Mouse (Mus musculus): ENCODE data around the gene Esr2.
A peak's percentile ranks its signal among the peaks of the same experiment; 100 is the strongest.
"Not testable (repeated sequence)": the region's sequence is repeated elsewhere in the genome, so short reads cannot be mapped to it uniquely, and the experiment has no call there.

Gene Esr2

DNA sequence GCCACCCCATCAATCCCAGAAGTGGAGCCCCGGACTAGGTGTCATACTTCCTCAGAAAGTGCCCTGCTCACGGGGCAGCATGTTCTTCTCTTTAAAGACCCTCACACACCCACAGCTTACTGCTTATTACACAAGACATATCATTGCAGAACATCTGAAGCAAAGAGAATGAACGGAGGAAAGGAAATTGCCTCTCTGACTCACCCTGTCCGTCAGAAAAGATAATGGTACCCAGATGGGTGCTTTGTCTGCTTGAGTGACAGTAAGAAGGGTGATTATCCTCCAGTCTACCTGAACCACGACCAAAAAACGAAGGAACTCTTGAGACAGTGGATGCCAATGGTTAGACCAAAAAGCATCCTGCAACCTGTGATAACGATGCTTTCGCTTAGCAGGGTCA lies 4.4 kb upstream of the Esr2 start:
- Histone ChIP-seq H3K4me3 (replicated peaks; ENCODE audit: low read length) (no peak overlapping the region), H3K36me3 (ENCODE audit: insufficient read depth, low read length) (no peaks in the 10 kb centered on the region), H3K9me3 (ENCODE audit: low read length) (no peaks in the 10 kb centered on the region), H3K4me1 (replicated peaks; ENCODE audit: low read depth, low read length) (peaks cover 12% of the 10 kb centered on the region), H3K27me3 (ENCODE audit: insufficient read depth, low read length) (peaks cover 26% of the 10 kb centered on the region)
- TF ChIP-seq CTCF (conservative IDR thresholded peaks at IDR 0.05; ENCODE audit: low read length) (no peak), NANOG (IDR thresholded peaks at IDR 0.05; ENCODE audit: borderline replicate concordance, low read length) (no peak), POU5F1 (IDR thresholded peaks at IDR 0.05; ENCODE audit: borderline replicate concordance, low read length) (no peak)

DNA sequence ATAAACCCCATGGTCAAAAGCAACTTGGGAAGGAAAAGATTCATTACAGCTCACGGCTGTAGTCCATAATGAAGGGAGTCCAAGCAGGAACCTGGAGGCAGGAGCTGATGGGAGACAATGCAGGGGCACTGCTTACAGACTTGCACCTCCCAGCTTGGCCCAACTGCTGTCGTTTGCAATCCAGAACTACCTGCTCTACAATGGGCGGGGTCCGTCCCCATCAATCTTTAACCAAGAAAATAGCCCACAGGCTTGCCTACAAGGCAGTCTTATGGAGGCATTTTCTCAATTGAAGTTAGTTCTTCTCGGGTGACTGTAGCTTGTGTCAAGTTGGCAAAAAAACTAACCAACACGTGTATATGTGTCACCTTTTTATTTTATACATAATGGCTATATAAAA lies 3.4 kb upstream of the Esr2 start:
- TF ChIP-seq POU5F1 (IDR thresholded peaks at IDR 0.05; ENCODE audit: borderline replicate concordance, low read length), result no peak
- TF ChIP-seq NANOG (IDR thresholded peaks at IDR 0.05; ENCODE audit: borderline replicate concordance, low read length), result no peak
- TF ChIP-seq CTCF (conservative IDR thresholded peaks at IDR 0.05; ENCODE audit: low read length), result no peak
- no peaks in the 10 kb centered on the region for H3K36me3 ChIP-seq (ENCODE audit: insufficient read depth, low read length)
- no peaks in the 10 kb centered on the region for H3K9me3 ChIP-seq (ENCODE audit: low read length)
- peaks cover 30% of the 10 kb centered on the region for H3K27me3 ChIP-seq (ENCODE audit: insufficient read depth, low read length)
- peaks cover 12% of the 10 kb centered on the region for H3K4me1 ChIP-seq (replicated peaks; ENCODE audit: low read depth, low read length)
- no peak overlapping the region for H3K4me3 ChIP-seq (replicated peaks; ENCODE audit: low read length)

DNA sequence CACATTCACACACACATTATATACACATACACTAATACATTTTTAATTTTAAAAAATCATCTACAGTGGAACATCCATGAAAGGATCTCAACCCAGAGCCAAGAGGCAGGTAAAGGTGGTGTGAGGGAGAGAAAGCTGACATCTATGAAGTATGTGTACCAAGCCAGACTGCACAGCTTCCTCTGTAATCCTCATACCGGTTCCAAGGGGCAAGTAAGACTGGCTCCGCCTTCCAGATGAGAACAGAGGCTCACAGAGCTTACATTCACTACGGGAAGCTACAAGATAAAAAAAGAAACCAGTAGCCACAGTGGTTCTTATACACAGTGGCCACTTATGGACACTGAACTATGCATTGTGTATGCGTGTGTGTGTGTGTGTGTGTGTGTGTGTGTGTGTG lies 2.5 kb upstream of the Esr2 start:
- Histone ChIP-seq H3K27me3 (ENCODE audit: insufficient read depth, low read length) (peaks cover 30% of the 10 kb centered on the region), H3K4me1 (replicated peaks; ENCODE audit: low read depth, low read length) (peaks cover 12% of the 10 kb centered on the region), H3K9me3 (ENCODE audit: low read length) (no peaks in the 10 kb centered on the region), H3K4me3 (replicated peaks; ENCODE audit: low read length) (no peak overlapping the region), H3K36me3 (ENCODE audit: insufficient read depth, low read length) (no peaks in the 10 kb centered on the region)
- no peak for TF ChIP-seq POU5F1 (IDR thresholded peaks at IDR 0.05; ENCODE audit: borderline replicate concordance, low read length)
- no peak for TF ChIP-seq CTCF (conservative IDR thresholded peaks at IDR 0.05; ENCODE audit: low read length)
- no peak for TF ChIP-seq NANOG (IDR thresholded peaks at IDR 0.05; ENCODE audit: borderline replicate concordance, low read length)

DNA sequence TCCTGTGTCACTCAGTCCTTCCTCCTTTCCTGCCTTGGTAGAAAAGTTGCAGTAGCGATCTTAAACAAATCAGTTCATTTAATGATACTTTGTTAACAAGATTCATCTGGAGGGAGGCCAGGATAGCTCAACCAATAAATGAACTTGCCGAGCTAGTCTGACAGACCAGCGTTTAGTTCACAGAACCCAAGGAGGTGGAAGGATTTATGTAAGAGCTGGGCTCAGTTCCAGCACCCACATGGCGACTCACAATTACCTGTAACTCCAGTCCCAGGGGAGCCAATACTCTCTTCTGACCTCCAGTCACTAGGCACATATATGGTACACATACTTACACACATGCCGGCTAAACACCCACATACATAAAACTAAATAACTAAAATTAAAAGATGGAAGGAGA lies 2.0 kb upstream of the Esr2 start:
- Histone ChIP-seq H3K36me3 (ENCODE audit: insufficient read depth, low read length) (no peaks in the 10 kb centered on the region), H3K9me3 (ENCODE audit: low read length) (no peaks in the 10 kb centered on the region), H3K27me3 (ENCODE audit: insufficient read depth, low read length) (peaks cover 30% of the 10 kb centered on the region), H3K4me3 (replicated peaks; ENCODE audit: low read length) (no peak overlapping the region), H3K4me1 (replicated peaks; ENCODE audit: low read depth, low read length) (peaks cover 12% of the 10 kb centered on the region)
- TF ChIP-seq NANOG (IDR thresholded peaks at IDR 0.05; ENCODE audit: borderline replicate concordance, low read length) (no peak), POU5F1 (IDR thresholded peaks at IDR 0.05; ENCODE audit: borderline replicate concordance, low read length) (no peak), CTCF (conservative IDR thresholded peaks at IDR 0.05; ENCODE audit: low read length) (no peak)

DNA sequence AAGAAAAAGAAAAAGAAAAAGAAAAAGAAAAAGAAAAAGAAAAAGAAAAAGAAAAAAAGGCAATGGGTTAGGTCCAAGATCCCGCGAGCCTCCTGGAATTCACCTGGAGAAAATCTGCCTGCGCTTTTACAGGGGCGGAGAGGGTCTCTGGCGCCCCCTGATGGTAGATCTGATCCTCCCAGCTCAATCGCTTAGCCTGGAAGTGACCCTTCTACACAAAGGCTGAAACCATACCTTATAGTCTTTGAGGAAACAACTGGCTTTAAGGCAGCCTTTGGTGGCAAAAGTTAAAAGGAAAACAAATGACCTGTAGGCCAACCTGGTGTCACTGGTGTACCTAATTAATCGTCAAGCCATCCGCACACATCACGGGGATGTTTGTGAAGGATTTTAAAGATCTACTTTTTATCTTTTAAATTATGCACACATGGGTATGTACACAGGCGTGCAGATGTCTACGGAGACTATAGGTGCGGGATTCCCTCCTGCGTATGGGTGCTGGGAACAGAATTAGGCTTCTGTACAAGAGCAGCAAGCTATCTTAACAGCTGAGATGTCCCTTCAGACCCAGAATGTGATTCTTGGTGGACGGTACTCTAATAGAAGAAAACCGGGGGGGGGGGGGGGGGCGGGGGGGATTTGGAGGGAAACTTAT lies 932 bp upstream of the Esr2 start:
- TF ChIP-seq CTCF (conservative IDR thresholded peaks at IDR 0.05; ENCODE audit: low read length), result peak; percentile 83
- TF ChIP-seq POU5F1 (IDR thresholded peaks at IDR 0.05; ENCODE audit: borderline replicate concordance, low read length), result no peak
- no peak for TF ChIP-seq NANOG (IDR thresholded peaks at IDR 0.05; ENCODE audit: borderline replicate concordance, low read length)

DNA sequence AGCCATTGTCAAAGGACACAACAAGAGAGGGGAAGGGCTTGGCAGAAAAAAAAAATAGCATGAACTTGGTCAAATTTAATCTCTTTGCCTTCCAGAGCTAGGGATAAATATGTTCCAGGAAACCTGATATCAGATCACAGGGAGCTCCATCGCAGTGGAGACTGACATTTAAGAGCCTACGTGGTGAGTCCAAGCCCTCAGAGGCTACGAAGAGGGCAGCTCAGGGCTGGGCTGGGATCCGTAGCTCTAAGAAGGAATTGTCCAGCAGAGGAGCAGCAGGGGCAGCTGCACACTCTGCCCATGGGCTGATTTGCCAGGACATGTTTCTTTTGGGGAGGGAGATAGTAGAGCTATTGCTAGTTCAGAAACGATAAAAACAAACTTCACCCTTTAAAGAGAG lies 11.4 kb downstream of the Esr2 start:
- H3K4me3 ChIP-seq (replicated peaks; ENCODE audit: low read length), result no peak overlapping the region
- no peaks in the 10 kb centered on the region for H3K4me1 ChIP-seq (replicated peaks; ENCODE audit: low read depth, low read length)
- no peaks in the 10 kb centered on the region for H3K9me3 ChIP-seq (ENCODE audit: low read length)
- TF ChIP-seq CTCF (conservative IDR thresholded peaks at IDR 0.05; ENCODE audit: low read length) (no peak), NANOG (IDR thresholded peaks at IDR 0.05; ENCODE audit: borderline replicate concordance, low read length) (no peak), POU5F1 (IDR thresholded peaks at IDR 0.05; ENCODE audit: borderline replicate concordance, low read length) (no peak)
- H3K27me3 ChIP-seq (ENCODE audit: insufficient read depth, low read length), result no peaks in the 10 kb centered on the region
- no peaks in the 10 kb centered on the region for H3K36me3 ChIP-seq (ENCODE audit: insufficient read depth, low read length)

More for the DNA sequence above, 932 bp upstream of the Esr2 start:
- Histone ChIP-seq H3K9me3 (ENCODE audit: low read length) (no peaks in the 10 kb centered on the region), H3K4me3 (replicated peaks; ENCODE audit: low read length) (peak overlapping the region; percentile 77; the same call in 1 of the 2 replicates), H3K4me1 (replicated peaks; ENCODE audit: low read depth, low read length) (peaks cover 12% of the 10 kb centered on the region), H3K27me3 (ENCODE audit: insufficient read depth, low read length) (peaks cover 29% of the 10 kb centered on the region), H3K36me3 (ENCODE audit: insufficient read depth, low read length) (no peaks in the 10 kb centered on the region)

DNA sequence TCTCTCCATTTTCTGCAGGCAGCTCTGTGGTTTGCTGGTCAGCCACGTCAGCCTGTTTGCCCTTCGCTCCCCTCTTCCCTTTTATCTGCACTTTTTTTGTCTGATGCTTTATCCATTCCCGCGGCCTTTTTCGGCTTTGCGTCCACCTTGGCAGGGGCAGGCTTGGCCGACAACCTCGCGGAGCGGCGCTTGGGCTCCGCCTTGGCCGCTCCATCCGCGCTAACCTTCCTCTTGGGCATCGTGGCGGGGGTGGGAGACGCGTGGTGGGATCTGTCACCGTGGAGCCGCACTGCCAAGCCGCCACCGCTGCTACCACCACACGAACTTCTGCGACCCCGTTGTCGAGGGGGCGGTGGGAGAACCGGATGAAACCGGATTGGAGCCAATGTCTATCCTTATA lies 24.7 kb downstream of the Esr2 start:
- H3K4me1 ChIP-seq (replicated peaks; ENCODE audit: low read depth, low read length); H3K36me3 ChIP-seq (ENCODE audit: insufficient read depth, low read length); H3K9me3 ChIP-seq (ENCODE audit: low read length): not testable (repeated sequence)
- H3K4me3 ChIP-seq (replicated peaks; ENCODE audit: low read length), result peak overlapping the region; percentile 74
- peaks cover 29% of the 10 kb centered on the region for H3K27me3 ChIP-seq (ENCODE audit: insufficient read depth, low read length)

DNA sequence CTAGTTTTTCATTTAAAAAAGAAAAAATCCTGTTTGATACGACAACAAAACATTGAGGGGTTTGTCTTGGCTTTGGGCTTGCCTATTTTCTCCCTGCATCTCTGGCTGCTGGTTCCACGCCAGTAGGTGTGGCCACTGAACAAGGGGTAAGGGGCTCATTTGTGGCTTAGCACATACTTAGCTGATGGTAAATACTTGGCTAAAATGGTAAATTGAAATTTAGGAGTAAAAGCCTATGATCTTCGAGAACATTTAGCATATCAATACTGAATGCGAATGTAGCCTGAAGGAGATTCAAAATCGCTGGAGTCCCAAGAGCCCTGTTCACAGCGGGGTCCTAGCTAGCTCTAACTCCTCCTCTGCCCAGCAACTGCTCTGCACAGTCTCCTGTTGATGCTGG lies 40.4 kb downstream of the Esr2 start:
- H3K9me3 ChIP-seq (ENCODE audit: low read length), result no peaks in the 10 kb centered on the region
- TF ChIP-seq POU5F1 (IDR thresholded peaks at IDR 0.05; ENCODE audit: borderline replicate concordance, low read length) (no peak), NANOG (IDR thresholded peaks at IDR 0.05; ENCODE audit: borderline replicate concordance, low read length) (no peak), CTCF (conservative IDR thresholded peaks at IDR 0.05; ENCODE audit: low read length) (no peak)
- H3K36me3 ChIP-seq (ENCODE audit: insufficient read depth, low read length), result no peaks in the 10 kb centered on the region
- H3K27me3 ChIP-seq (ENCODE audit: insufficient read depth, low read length), result 0 out of 2 replicates have a peak, but pooled peaks cover 2% of the 10 kb centered on the region
- H3K4me1 ChIP-seq (replicated peaks; ENCODE audit: low read depth, low read length), result peaks cover 9% of the 10 kb centered on the region
- H3K4me3 ChIP-seq (replicated peaks; ENCODE audit: low read length), result no peak overlapping the region

DNA sequence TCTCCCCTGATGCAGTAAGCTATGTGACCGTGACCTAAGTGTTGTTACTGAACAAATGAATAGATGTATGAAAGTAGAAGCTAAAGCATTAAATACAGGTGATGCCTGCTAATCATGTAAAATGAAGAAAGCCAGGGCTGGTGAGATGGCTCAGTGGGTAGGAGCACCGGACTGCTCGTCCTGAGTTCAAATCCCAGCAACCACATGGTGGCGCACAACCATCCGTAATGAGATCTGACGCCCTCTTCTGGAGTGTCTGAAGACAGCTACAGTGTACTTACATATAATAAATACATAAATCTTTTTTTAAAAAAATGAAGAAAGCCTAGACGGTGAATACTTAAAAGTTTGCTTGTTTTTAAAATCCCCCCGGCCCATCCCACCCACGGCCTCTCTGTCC lies 44.0 kb downstream of the Esr2 start:
- H3K4me3 ChIP-seq (replicated peaks; ENCODE audit: low read length); H3K27me3 ChIP-seq (ENCODE audit: insufficient read depth, low read length); H3K4me1 ChIP-seq (replicated peaks; ENCODE audit: low read depth, low read length); H3K9me3 ChIP-seq (ENCODE audit: low read length); H3K36me3 ChIP-seq (ENCODE audit: insufficient read depth, low read length): not testable (repeated sequence)
- TF ChIP-seq CTCF (conservative IDR thresholded peaks at IDR 0.05; ENCODE audit: low read length), result 0 out of 2 replicates have a peak, but pooled peaks have one; percentile 6

Measured in E14TG2a.4 (cell line).